Mouse (Mus musculus): ENCODE data around the gene B3gntl1. TPM values are rescaled to one million over a fixed set of nuclear protein-coding genes. Genes with fewer than 3 reads are reported as not detected.

The B3gntl1 gene
- total RNA-seq (2023) = 13.9 TPM

GRCm38 (mm10) chr11:121672990-121673572 lies at the start of gene B3gntl1:
TSS of gene B3gntl1 (minus strand) at chr11:121673153.

GRCm38 (mm10) chr11:121701244-121701643 lies 28.3 kb upstream of the B3gntl1 start, which contains the start of gene Metrnl:
TSS of gene Metrnl (plus strand) at chr11:121701544.

Other genes starting within 250 kb of the B3gntl1 start
- gene Fn3k, start 238.2 kb downstream of the B3gntl1 start, total RNA-seq (2023) = 0.30 TPM
- gene Tbcd, start 221.2 kb downstream of the B3gntl1 start, total RNA-seq (2023) = 38.8 TPM
- gene Zfp750, start 153.8 kb downstream of the B3gntl1 start, total RNA-seq (2023) = not detected
- gene Metrnl, start 28.4 kb upstream of the B3gntl1 start, total RNA-seq (2023) = 3.3 TPM
- not detected for gene Ptchd3, start 157.1 kb upstream of the B3gntl1 start, total RNA-seq (2023)

All from CD4-positive naive resting alpha-beta T cell, adult 57 days (primary cell).